In genomic region chr19:40511679-40512309, GRCm38 (mm10) we compare ENCODE assay signal across 9 mouse cellular contexts. TPM values are rescaled to one million over a fixed set of nuclear protein-coding genes. Genes with fewer than 3 reads are reported as not detected.
A peak's percentile ranks its signal among the peaks of the same experiment; 100 is the strongest.
DNase-seq lines count a peak whose midpoint lies in the region; ATAC-seq and TF ChIP-seq lines count a peak whose summit lies in the region.
"Had no signal": no experiment of that assay in that cellular context is flagged by ENCODE, and none has a peak within 500 bp of the region (broad histone marks: within the 10 kb centered on the region; RNA-seq: fewer than 3 reads in every experiment).

No protein-coding gene starts in this region.

- H3K4me2 ChIP-seq in forebrain, postnatal 0 days (ENCODE audit: low read depth) = peak overlapping the region; percentile 73
- H3K4me2 ChIP-seq in limb, embryonic 14.5 days (replicated peaks; ENCODE audit: low read depth, low read length, severe bottlenecking) = peak overlapping the region; percentile 88
- peak overlapping the region; percentile 78 for H3K4me2 ChIP-seq in neural tube, embryonic 14.5 days (ENCODE audit: low read depth, low read length)

- peak; percentile 57 to 70 for DNase-seq in heart, adult 2 months
- DNase-seq in heart, postnatal 36 days = no peak
- DNase-seq in brain, embryonic 14.5 days (ENCODE audit: low read depth) = peak; percentile 44
- no peak for DNase-seq in forebrain, postnatal 0 days
- DNase-seq in limb, embryonic 14.5 days (ENCODE audit: low spot score) = no peak
- no peak for DNase-seq in layer of hippocampus, postnatal 25 days (ENCODE audit: extremely low spot score in 1 of 2, low spot score in 1 of 2)
- DNase-seq in ovary, postnatal 36 days (ENCODE audit: low spot score) = no peak

- H3K4me1 ChIP-seq in heart, adult 2 months (ENCODE audit: control insufficient read depth, insufficient read depth, low read length) = peaks cover 9% of the 10 kb centered on the region
- peaks cover 23% of the 10 kb centered on the region for H3K4me1 ChIP-seq in forebrain, postnatal 0 days (ENCODE audit: insufficient read depth)
- peaks cover 13% of the 10 kb centered on the region; the same call in 1 of the 2 replicates for H3K4me1 ChIP-seq in limb, embryonic 14.5 days (ENCODE audit: control insufficient read depth, insufficient read depth, low read length)
- peaks cover 24% of the 10 kb centered on the region for H3K4me1 ChIP-seq in neural tube, embryonic 14.5 days (ENCODE audit: control insufficient read depth, insufficient read depth, low read length)

- H3K9ac ChIP-seq in heart, adult 2 months (ENCODE audit: low read depth, low read length) = peak overlapping the region; percentile 62
- peak overlapping the region; percentile 87 for H3K9ac ChIP-seq in forebrain, postnatal 0 days
- 0 out of 2 replicates have a peak overlapping the region, but pooled peaks have one; percentile 73 for H3K9ac ChIP-seq in limb, embryonic 14.5 days (ENCODE audit: low read depth, low read length, severe bottlenecking)
- peak overlapping the region; percentile 83 for H3K9ac ChIP-seq in neural tube, embryonic 14.5 days (replicated peaks; ENCODE audit: low read depth, low read length)

- no peaks in the 10 kb centered on the region for H3K9me3 ChIP-seq in forebrain, postnatal 0 days (ENCODE audit: low read length)
- H3K9me3 ChIP-seq in limb, embryonic 14.5 days (ENCODE audit: control insufficient read depth, low read length) = no peaks in the 10 kb centered on the region
- no peaks in the 10 kb centered on the region for H3K9me3 ChIP-seq in neural tube, embryonic 14.5 days (ENCODE audit: control insufficient read depth, low read length)

- peak overlapping the region; percentile 94 for H3K4me3 ChIP-seq in heart, adult 2 months
- peak overlapping the region; percentile 92 for H3K4me3 ChIP-seq in forebrain, postnatal 0 days (ENCODE audit: low read depth, low read length)
- peak overlapping the region; percentile 82 for H3K4me3 ChIP-seq in limb, embryonic 14.5 days (replicated peaks; ENCODE audit: low read length)
- peak overlapping the region; percentile 63 for H3K4me3 ChIP-seq in neural tube, embryonic 14.5 days (ENCODE audit: low read depth, low read length)

- 18% methylated on average over 5 of the region's 5 CpGs for WGBS in heart, adult 2 months
- WGBS in forebrain, postnatal 0 days = 17% methylated on average over 5 of the region's 5 CpGs
- 14% methylated on average over 5 of the region's 5 CpGs for WGBS in limb, embryonic 14.5 days
- 11% methylated on average over 5 of the region's 5 CpGs for WGBS in neural tube, embryonic 14.5 days

- H3K27me3 ChIP-seq in heart, adult 2 months (ENCODE audit: control insufficient read depth, insufficient read depth, low read length) = no peaks in the 10 kb centered on the region
- H3K27me3 ChIP-seq in forebrain, postnatal 0 days (ENCODE audit: insufficient read depth, low read length) = no peaks in the 10 kb centered on the region
- H3K27me3 ChIP-seq in limb, embryonic 14.5 days (ENCODE audit: control insufficient read depth, insufficient read depth, low read length) = no peaks in the 10 kb centered on the region
- H3K27me3 ChIP-seq in neural tube, embryonic 14.5 days (ENCODE audit: control insufficient read depth, insufficient read depth, low read length) = no peaks in the 10 kb centered on the region
- H3K27me3 ChIP-seq: Patski had no signal

- peak overlapping the region; percentile 98 for H3K27ac ChIP-seq in heart, adult 2 months
- peak overlapping the region; percentile 89 for H3K27ac ChIP-seq in forebrain, postnatal 0 days (ENCODE audit: low read depth, low read length)
- H3K27ac ChIP-seq in limb, embryonic 14.5 days (replicated peaks; ENCODE audit: low read depth, low read length) = no peak overlapping the region
- no peak overlapping the region; the same call in 1 of the 2 replicates for H3K27ac ChIP-seq in neural tube, embryonic 14.5 days (ENCODE audit: low read depth, low read length)

- no peaks in the 10 kb centered on the region; the same call in 1 of the 2 replicates for H3K79me2 ChIP-seq in heart, adult 2 months (replicated peaks; ENCODE audit: control insufficient read depth, insufficient read depth, low read length)

- TF ChIP-seq EP300 in heart, adult 2 months (IDR thresholded peaks at IDR 0.05; ENCODE audit: insufficient read depth, low read depth, low read length) = peak; percentile 79; the same call in 1 of the 2 replicates

- intact Hi-C loops in heart, adult 2 months (cut with DNase I) = loop anchor here (2.0 kb wide), 5 partner anchors 15 to 117 kb away; no protein-coding TSS in a partner anchor
- intact Hi-C loops in heart, postnatal 36 days (cut with DNase I) = loop anchor here (2.0 to 5.0 kb wide), 5 partner anchors 15 to 121 kb away; no protein-coding TSS in a partner anchor

- TF ChIP-seq POLR2A in heart, adult 2 months (IDR thresholded peaks at IDR 0.05; ENCODE audit: insufficient read depth, low read depth, low read length) = peak; percentile 76
- TF ChIP-seq POLR2A in brain, embryonic 14.5 days (IDR thresholded peaks at IDR 0.05; ENCODE audit: borderline replicate concordance, extremely low read depth, insufficient read depth, insufficient read length, poor library complexity, severe bottlenecking) = no peak
- TF ChIP-seq POLR2A in limb, embryonic 14.5 days (IDR thresholded peaks at IDR 0.05; ENCODE audit: borderline replicate concordance, extremely low read depth, insufficient read depth, insufficient read length) = no peak

- no peak for ATAC-seq in forebrain, postnatal 0 days
- ATAC-seq in limb, embryonic 14.5 days (ENCODE audit: low FRiP score, low read depth) = no peak
- no peak for ATAC-seq in neural tube, embryonic 14.5 days (ENCODE audit: low read depth)
- ATAC-seq: Patski had no signal

- H3K36me3 ChIP-seq in heart, adult 2 months (ENCODE audit: control insufficient read depth, insufficient read depth, low read length) = peaks cover 5% of the 10 kb centered on the region
- H3K36me3 ChIP-seq in forebrain, postnatal 0 days (ENCODE audit: insufficient read depth) = no peaks in the 10 kb centered on the region
- H3K36me3 ChIP-seq in limb, embryonic 14.5 days (ENCODE audit: control insufficient read depth, insufficient read depth, low read length) = no peaks in the 10 kb centered on the region
- no peaks in the 10 kb centered on the region for H3K36me3 ChIP-seq in neural tube, embryonic 14.5 days (ENCODE audit: control insufficient read depth, insufficient read depth, low read length)

- no peak for TF ChIP-seq CTCF in heart, adult 2 months (IDR thresholded peaks at IDR 0.05)
- no peak for TF ChIP-seq CTCF in brain, embryonic 14.5 days (IDR thresholded peaks at IDR 0.05; ENCODE audit: borderline replicate concordance, extremely low read depth, insufficient read depth, insufficient read length)
- no peak for TF ChIP-seq CTCF in forebrain, postnatal 0 days (IDR thresholded peaks at IDR 0.05; ENCODE audit: low read depth)

RNA-seq across cellular contexts. Expression of gene Sorbs1, which starts 1.8 kb away (rescaled TPM):
- 100 to 1,000 TPM; 638 to 971 TPM for total RNA-seq in heart, adult 2 months (2021)
- polyA plus RNA-seq in heart, adult 2 months (2012; rRNA removed) = 185 and 253 TPM in 2 replicates
- total RNA-seq in heart, postnatal 36 days (2021) = 100 to 1,000 TPM; 766 to 844 TPM
- 63.5 and 66.4 TPM in 2 replicates for polyA plus RNA-seq in brain, embryonic 14.5 days (2012; rRNA removed)
- 51.8 and 54.4 TPM in 2 replicates for total RNA-seq in forebrain, postnatal 0 days (2014; rRNA removed)
- 46.8 and 74.9 TPM in 2 replicates for polyA plus RNA-seq in forebrain, postnatal 0 days (2015; fragmentation: Nextera tagmentation; extraction: Ambion mirVana)
- polyA plus RNA-seq in limb, embryonic 14.5 days (2012; rRNA removed) = 35.3 and 40.2 TPM in 2 replicates
- 40.6 and 45.6 TPM in 2 replicates for polyA plus RNA-seq in limb, embryonic 14.5 days (2014; fragmentation: Nextera tagmentation; extraction: Ambion mirVana)
- 117 and 133 TPM in 2 replicates for polyA plus RNA-seq in neural tube, embryonic 14.5 days (2014; fragmentation: Nextera tagmentation; extraction: Ambion mirVana)
- total RNA-seq in layer of hippocampus, postnatal 25 days (2021) = 100 to 1,000 TPM; 185 to 208 TPM

Comparison
In these comparisons a context has a peak if more than half of its experiments do, and no peak if none do; other contexts are left out.
1. DNase-seq: peak in heart, adult 2 months (2 of 2) and brain, embryonic 14.5 days (single experiment); none in heart, postnatal 36 days (0 of 2), forebrain, postnatal 0 days (single experiment), limb, embryonic 14.5 days (single experiment), layer of hippocampus, postnatal 25 days (0 of 2) and ovary, postnatal 36 days (single experiment).
2. H3K27ac ChIP-seq: peak in heart, adult 2 months (single experiment) and forebrain, postnatal 0 days (single experiment); none in limb, embryonic 14.5 days (single experiment) and neural tube, embryonic 14.5 days (single experiment).
3. Peak in every context shown above with its lines, with median percentiles within 50 percentile points of each other: H3K4me3 ChIP-seq, H3K9ac ChIP-seq and H3K4me2 ChIP-seq.